Mouse (Mus musculus) bone marrow, adult 2 months (tissue): ENCODE data around the gene Tbx4. TPM values are rescaled to one million over a fixed set of nuclear protein-coding genes. Genes with fewer than 3 reads are reported as not detected.

ENCODE experiments used
- H3K27ac ChIP-seq: fragments of 200-500 bp; 2 replicates; pipeline ENCODE4 v1.5.1; 2012; ENCODE audit warnings: low read depth, mild to moderate bottlenecking, control low read depth, inconsistent platforms, low read length; ENCODE audit not compliant: control insufficient read depth, poor library complexity, insufficient read depth
- H3K4me1 ChIP-seq: fragments of 200-500 bp; 2 replicates; pipeline ENCODE4 v1.6.1; 2011; ENCODE audit warnings: low read length; ENCODE audit not compliant: control insufficient read depth, insufficient read depth
- H3K4me3 ChIP-seq: fragments of 200-500 bp; replicated peaks from 2 replicates; pipeline ENCODE3; 2011; ENCODE audit warnings: mild to moderate bottlenecking, low read depth, low read length, control low read depth; ENCODE audit not compliant: control insufficient read depth
- CTCF ChIP-seq: fragments of 200-500 bp; IDR thresholded peaks from 2 replicates; pipeline ENCODE4 v1.5.1; 2011; ENCODE audit warnings: low read length, control low read depth; ENCODE audit not compliant: control insufficient read depth, insufficient read depth
- POLR2A ChIP-seq: fragments of 200-500 bp; IDR thresholded peaks from 2 replicates; pipeline ENCODE4 v1.6.1; 2011; ENCODE audit warnings: low read depth, mild to moderate bottlenecking, control low read depth, low read length, borderline replicate concordance; ENCODE audit not compliant: control insufficient read depth
- WGBS: fragments of 180-500 bp; shearing (Covaris S2); methylation state at CpG from one replicate; pipeline ENCODE4 v1.1.7; 2018; 5-methylcytosine and 5-hydroxymethylcytosine counted together
- polyA plus RNA-seq: library from polyadenylated mRNA; stranded (reverse); fragments of >200 nt; gene quantifications from 2 replicates; pipeline ENCODE4 v1.2.4, GENCODE M21; 2011; ENCODE audit warnings: low replicate concordance; ENCODE audit not compliant: missing spikeins, insufficient read depth, insufficient read length

Gene Tbx4
- polyA plus RNA-seq: not detected in 2 replicates

- WGBS: 44% methylated on average over 26 of the region's 28 CpGs
- no peaks in the 10 kb centered on the region for H3K4me1 ChIP-seq
- no peak for TF ChIP-seq CTCF
- no peak for TF ChIP-seq POLR2A
- H3K4me3 ChIP-seq: no peak within 1 kb of the TSS
- no peak within 1 kb of the TSS for H3K27ac ChIP-seq
Observed at GRCm38 (mm10) chr11:85885665-85886428, at the start of gene Tbx4. Tbx4 (plus strand) TSS chr11:85886422.

DNA sequence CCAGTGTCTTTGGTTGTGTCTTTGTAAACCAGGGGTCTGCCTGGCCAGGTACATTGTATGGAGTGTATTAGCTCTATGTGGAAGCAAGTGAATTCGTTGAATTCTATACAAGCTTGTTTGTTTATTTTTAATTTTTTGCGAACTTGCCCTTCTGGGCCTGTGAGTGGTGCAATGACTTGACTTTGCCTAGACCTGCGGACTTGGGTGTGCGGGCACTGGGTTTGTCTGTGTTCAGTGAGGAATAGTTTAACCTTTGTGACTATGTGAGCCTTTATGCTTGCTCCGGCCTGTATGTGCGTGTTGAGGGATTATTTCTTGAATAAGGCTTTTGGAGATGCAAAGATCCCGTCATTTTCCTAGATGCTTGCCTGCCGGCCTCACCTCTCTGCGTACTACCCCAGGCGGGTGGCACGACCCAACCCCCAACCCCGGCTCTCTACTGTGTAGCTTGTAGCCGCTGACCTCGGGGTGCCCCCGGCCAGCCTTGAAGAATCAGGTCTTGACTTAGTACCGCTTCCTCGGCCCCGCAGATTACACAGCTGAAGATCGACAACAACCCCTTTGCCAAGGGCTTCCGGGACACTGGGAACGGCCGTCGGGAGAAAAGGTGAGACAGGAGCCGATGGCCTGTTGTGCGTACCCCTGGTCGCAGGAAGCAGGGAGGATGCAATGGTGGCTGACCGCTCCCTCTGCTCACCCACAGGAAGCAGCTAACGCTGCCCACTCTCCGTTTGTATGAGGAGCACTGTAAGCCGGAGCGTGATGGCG is 49.5 kb upstream of the Tbx4 start:
- Histone ChIP-seq H3K4me1 (no peaks in the 10 kb centered on the region; the same call in 1 of the 2 replicates), H3K4me3 (no peak overlapping the region), H3K27ac (no peak overlapping the region; the same call in 1 of the 2 replicates)
- no peak for TF ChIP-seq CTCF
- TF ChIP-seq POLR2A: no peak
- 8% methylated on average over 32 of the region's 32 CpGs for WGBS

DNA sequence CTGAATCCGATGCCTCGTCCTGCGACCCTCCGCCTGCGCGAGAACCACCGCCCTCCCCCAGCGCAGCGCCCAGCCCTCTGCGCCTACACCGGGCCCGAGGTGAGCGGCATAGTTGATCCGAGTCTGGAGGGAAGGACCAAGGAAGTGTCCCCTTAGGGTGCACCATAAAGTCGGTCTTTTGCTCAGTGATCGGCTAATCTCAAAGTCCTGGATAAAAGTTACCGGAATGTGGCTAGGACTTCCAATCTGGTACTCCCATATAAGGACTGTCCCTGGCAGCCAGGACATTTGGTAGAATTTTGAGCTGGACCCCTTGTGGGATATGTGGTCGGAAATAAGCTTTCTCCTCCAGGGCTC is 49.0 kb upstream of the Tbx4 start:
- 6% methylated on average over 18 of the region's 18 CpGs for WGBS
- H3K27ac ChIP-seq: no peak overlapping the region
- TF ChIP-seq CTCF (no peak), POLR2A (no peak)
- no peak overlapping the region for H3K4me3 ChIP-seq
- H3K4me1 ChIP-seq: no peaks in the 10 kb centered on the region; the same call in 1 of the 2 replicates

GRCm38 (mm10) chr11:85837648-85838423 is 48.4 kb upstream of the Tbx4 start:
- no peaks in the 10 kb centered on the region; the same call in 1 of the 2 replicates for H3K4me1 ChIP-seq
- WGBS: 4% methylated on average over 67 of the region's 67 CpGs
- no peak overlapping the region; the same call in 1 of the 2 replicates for H3K27ac ChIP-seq
- TF ChIP-seq POLR2A (no peak), CTCF (no peak)
- H3K4me3 ChIP-seq: no peak overlapping the region

- TF ChIP-seq POLR2A (no peak), CTCF (no peak)
- Histone ChIP-seq H3K4me3 (no peak overlapping the region), H3K27ac (no peak overlapping the region), H3K4me1 (no peaks in the 10 kb centered on the region; the same call in 1 of the 2 replicates)
- WGBS: 17% methylated on average over 20 of the region's 20 CpGs
Observed at GRCm38 (mm10) chr11:85838424-85839257, 47.6 kb upstream of the Tbx4 start.

DNA sequence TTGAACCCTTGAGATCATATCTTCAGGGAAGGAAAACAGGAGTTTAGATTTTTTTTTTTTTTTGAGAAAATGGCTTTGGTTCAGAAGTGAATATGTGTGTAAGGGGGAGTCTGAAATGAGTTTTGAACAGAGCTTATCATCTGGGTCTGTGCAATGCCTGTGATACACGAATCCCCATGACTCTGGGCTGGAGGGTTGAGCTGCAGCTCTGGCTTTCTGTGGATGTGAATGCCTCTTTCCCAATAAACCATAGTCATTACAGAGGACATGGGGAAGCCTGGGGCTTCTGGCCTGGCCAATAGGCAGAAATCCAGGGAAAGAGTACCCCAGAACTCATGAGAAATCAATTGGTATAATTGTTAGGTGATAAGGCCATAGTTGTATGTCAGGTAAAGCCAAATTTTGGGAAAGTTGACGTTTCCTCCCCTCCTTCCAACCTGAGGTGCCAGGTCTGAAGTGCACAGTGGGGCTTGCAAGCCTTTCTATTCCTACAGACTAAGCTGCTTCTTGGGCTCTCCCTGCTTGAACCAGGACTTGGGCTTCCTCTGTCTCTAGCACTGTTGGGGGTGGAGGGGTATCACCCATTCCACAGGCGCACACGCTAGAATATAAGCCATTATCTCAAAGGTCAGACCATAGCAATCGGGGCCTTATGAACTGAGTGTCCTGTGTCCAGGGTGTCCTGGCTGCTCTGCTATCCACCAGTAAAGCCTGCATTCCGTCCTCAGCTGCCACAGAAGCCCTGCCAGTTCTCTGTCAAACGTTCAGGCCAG is 46.8 kb upstream of the Tbx4 start:
- no peak for TF ChIP-seq CTCF
- no peak for TF ChIP-seq POLR2A
- Histone ChIP-seq H3K4me1 (no peaks in the 10 kb centered on the region; the same call in 1 of the 2 replicates), H3K27ac (no peak overlapping the region), H3K4me3 (no peak overlapping the region)
- 32% methylated on average over 7 of the region's 7 CpGs for WGBS

GRCm38 (mm10) chr11:85840031-85840802 is 46.0 kb upstream of the Tbx4 start:
- WGBS: 9% methylated on average over 27 of the region's 27 CpGs
- TF ChIP-seq CTCF: no peak
- TF ChIP-seq POLR2A: no peak
- Histone ChIP-seq H3K4me3 (no peak overlapping the region), H3K4me1 (no peaks in the 10 kb centered on the region; the same call in 1 of the 2 replicates), H3K27ac (no peak overlapping the region)
